7 mouse cellular contexts compared by ENCODE assay signal in the genomic region with DNA sequence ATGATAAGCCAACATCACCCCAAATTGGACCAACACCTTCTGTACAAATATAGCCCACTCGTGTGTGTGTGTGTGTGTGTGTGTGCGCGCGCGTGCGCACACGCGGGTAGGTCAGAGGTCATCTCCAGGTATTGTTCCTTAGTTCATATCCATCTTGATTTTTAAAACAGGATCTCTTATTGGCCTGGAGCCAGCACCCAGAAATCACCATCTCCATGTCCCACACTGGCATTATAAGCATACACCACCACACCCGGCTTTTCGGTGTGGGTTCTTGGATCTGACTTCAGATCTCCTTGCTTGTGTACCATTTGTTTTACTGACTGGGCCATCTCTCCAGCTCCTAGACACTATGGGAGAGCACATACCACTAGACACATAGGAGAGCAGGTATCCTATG.
"Had no signal": no experiment of that assay in that cellular context is flagged by ENCODE, and none has a peak within 500 bp of the region (broad histone marks: within the 10 kb centered on the region; RNA-seq: fewer than 3 reads in every experiment).

No protein-coding gene starts in this region.

- H3K9ac ChIP-seq: liver, embryonic 15.5 days; neural tube, embryonic 12.5 days had no signal

- H3K4me1 ChIP-seq: liver, embryonic 15.5 days; neural tube, embryonic 12.5 days had no signal

- H3K27ac ChIP-seq: liver, embryonic 15.5 days; neural tube, embryonic 12.5 days; stomach, postnatal 0 days had no signal

- H3K27me3 ChIP-seq: liver, embryonic 15.5 days; neural tube, embryonic 12.5 days had no signal

- DNase-seq: lung, adult 2 months; lung, postnatal 36 days had no signal

- H3K36me3 ChIP-seq: liver, embryonic 15.5 days; neural tube, embryonic 12.5 days had no signal

- H3K9me3 ChIP-seq: liver, embryonic 15.5 days; neural tube, embryonic 12.5 days had no signal

- H3K4me2 ChIP-seq: liver, embryonic 11.5 days; liver, embryonic 15.5 days; neural tube, embryonic 12.5 days had no signal

- H3K4me3 ChIP-seq: liver, embryonic 15.5 days; neural tube, embryonic 12.5 days had no signal

- ATAC-seq: lung, postnatal 0 days had no signal
